Mouse (Mus musculus) spleen, adult 2 months (tissue): ENCODE measurements around the gene Elp5.
A peak's percentile ranks its signal among the peaks of the same experiment; 100 is the strongest.

Experiments used
- CTCF ChIP-seq: fragments of 200-500 bp; IDR thresholded peaks from 2 replicates; pipeline ENCODE4 v1.5.1; 2011; ENCODE audit warnings: mild to moderate bottlenecking, inconsistent platforms; ENCODE audit not compliant: insufficient read depth, insufficient read length, insufficient replicate concordance; ENCODE audit errors: extremely low read depth
- POLR2A ChIP-seq: fragments of 200-500 bp; IDR thresholded peaks from 2 replicates; pipeline ENCODE4 v1.6.1; 2011; ENCODE audit warnings: low read depth, low read length, inconsistent platforms

GRCm38 (mm10) chr11:70014880-70015558, 32.7 kb upstream of the Elp5 start, which contains the start of gene Acadvl:
- TF ChIP-seq CTCF (peak; percentile 30; the same call in 1 of the 2 replicates), POLR2A (no peak)
